Mouse (Mus musculus) midbrain, embryonic 12.5 days (tissue): ENCODE results near the gene Ccdc121. TPM values are rescaled to one million over a fixed set of nuclear protein-coding genes. Genes with fewer than 3 reads are reported as not detected.

ENCODE experiments used
- polyA plus RNA-seq: library from polyadenylated mRNA; unstranded; fragments of >200 nt; fragmentation: Nextera tagmentation; extraction: Ambion mirVana; gene quantifications from 2 replicates; pipeline ENCODE4 v1.2.1, GENCODE M21; 2016

Gene Ccdc121
- polyA plus RNA-seq, 1 experiment from 2014 or later, result 0.09 TPM

Other genes starting within 250 kb of the Ccdc121 start
- 1.3 and 1.7 TPM in 2 replicates for gene Cnih3, start 158.8 kb downstream of the Ccdc121 start, polyA plus RNA-seq
- 1.8 and 2.1 TPM in 2 replicates for gene Dnah14, start 65.1 kb upstream of the Ccdc121 start, polyA plus RNA-seq